Mouse (Mus musculus) spleen, embryonic (tissue): Measurements from ENCODE around the gene Gm9918.

Experiments used
- CTCF ChIA-PET: fragments of 350-600 bp; sonication (Branson Sonifier 250); formaldehyde crosslinking; loops from one replicate; lab custom pipeline; 2022; lab: Charles Lee

Gm9918 gene

DNA sequence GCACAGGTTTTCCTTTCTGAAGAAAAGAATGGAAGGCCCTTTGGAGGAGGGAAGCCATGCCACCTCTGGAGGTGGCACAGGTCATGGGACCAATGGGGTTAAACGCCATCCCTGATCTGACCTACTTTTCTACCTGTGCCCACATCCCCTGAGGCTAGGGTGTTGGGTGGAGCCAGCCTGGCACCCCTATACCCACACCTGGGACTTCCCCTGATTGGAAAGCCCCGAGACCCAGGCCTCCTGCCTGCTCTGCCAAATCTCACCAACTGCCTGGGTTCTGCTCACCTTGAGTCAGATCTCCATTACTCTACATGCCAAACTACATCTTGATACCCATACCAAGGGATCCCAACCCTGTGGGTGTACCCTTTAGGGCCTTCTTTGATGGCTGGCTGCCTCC is 7.3 kb upstream of the Gm9918 start:
- CTCF ChIA-PET = interaction anchor here (0.5 kb wide), 1 partner anchor 137 kb away, joined by 3 read pairs; no protein-coding TSS in a partner anchor

DNA sequence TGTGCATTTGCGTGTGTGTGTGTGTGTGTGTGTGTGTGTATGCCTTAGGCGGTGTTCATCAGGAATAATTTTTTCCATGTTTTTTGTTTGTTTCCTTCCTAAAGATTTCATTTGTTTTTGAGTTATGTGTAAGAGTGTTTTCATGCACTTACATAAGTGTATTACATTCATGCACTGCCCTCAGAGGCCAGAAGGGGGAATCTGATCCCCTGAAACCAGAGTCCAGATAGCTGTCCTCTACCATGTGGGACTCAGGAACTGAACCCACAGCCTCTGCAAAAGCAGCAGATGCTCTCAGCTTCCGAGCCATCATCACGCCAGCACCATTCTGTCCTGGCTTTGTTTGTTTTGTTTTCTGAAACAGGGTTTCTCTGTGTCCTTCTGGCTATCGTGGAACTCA is 4.8 kb upstream of the Gm9918 start:
- CTCF ChIA-PET = no interaction called here

DNA sequence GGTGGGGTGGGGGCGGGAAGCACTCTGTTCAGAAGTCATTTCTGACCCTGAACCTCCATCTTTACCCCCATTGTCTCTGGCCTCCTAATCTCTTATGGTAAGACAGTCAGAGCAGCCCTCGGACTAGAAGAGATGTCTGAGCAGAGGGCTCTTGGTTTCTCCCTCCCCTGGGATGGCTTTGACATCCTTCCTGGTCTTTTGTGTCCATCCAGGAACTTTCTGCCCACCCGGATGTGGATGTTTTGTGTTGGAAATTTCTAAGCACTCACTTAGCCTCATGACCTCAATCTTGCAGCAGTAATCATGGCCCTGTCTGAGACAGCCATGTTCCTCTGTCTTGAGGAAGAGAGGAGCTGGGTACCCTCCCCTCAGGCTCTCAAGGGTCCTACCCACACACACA is 1.1 kb downstream of the Gm9918 start:
- CTCF ChIA-PET = no interaction called here

DNA sequence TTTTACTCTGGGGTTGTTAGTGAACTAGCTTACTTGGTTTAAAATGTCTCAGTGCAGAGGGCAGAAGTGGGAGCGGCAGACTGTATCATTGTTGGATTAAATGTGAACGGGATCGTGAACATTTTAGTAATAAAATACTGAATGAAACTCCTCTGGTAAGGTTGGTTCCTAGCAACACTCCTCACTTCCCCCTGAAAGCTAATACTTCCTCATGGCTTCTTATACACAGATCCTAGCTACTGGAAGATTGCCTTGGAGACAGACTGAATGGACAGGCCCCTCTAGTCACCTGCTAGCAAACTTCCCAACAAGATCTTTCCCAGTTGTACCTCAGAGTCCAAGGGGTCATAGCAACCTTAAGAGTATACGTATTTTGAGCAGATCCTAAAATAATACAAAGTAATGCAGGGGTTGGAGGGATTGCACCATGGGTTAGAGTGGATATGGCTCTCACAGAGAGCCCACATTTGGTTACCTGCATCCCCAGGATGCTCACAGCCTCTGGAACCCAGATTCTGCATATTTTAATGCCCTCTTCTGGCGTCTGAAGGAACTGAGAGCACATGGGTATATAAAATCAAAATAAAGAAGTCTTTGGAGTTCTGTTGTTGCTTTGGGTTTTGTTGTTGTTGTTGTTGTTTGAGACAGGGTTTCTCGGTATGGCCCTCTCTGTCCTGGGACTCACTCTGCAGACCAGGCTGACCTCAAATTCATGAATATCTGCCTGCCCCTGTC is 3.8 kb downstream of the Gm9918 start:
- CTCF ChIA-PET = interaction anchor here (0.7 kb wide), 1 partner anchor 257 kb away, joined by 3 read pairs; no protein-coding TSS in a partner anchor

- CTCF ChIA-PET = interaction anchor here (0.6 kb wide), 1 partner anchor 65 kb away, joined by 20 read pairs; no protein-coding TSS in a partner anchor
These were observed 8.3 kb downstream of the Gm9918 start for GRCm38 (mm10) chr15:102278726-102279091.

DNA sequence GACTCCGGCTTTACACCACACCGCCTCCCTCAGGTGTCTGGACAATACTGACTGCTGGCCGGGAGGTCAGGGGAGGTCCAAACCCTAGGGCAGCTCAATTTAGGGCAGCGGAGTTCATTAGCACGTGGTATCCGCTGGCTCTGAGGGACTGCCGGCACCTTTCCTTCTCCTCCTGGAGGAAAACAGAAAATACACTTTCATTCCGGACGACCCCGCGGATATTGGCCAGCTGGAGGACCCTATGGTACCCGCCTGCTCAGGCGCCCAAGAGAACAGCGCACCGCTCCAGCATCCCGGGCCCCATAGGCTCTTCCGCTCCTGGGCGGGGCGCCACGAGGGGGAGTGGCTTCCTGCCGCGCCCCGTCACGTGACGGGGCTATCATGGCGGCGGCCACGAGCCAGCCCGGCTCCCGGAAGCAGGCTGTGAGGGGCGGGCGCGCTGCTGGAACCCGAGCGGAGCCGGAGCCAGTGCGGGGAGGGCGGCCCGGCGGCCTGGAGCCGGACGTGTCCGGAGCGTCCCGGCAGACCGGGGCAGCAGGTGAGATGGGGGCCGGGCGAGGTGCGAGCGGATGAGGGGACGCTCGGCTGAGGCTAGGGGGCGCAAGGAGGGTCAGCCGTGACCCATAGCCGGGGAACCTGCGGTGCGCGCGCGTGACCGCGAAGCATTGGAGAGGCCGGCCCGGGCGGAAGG is 8.9 kb downstream of the Gm9918 start, which contains the start of gene Mfsd5:
Mfsd5 (plus strand) TSS at position 363 of the 691 bp plus-strand sequence.
- CTCF ChIA-PET = interaction anchor here (0.5 to 1.4 kb wide), 3 partner anchors 37 to 64 kb away, joined by 7 to 20 read pairs (median 14); no protein-coding TSS in a partner anchor

DNA sequence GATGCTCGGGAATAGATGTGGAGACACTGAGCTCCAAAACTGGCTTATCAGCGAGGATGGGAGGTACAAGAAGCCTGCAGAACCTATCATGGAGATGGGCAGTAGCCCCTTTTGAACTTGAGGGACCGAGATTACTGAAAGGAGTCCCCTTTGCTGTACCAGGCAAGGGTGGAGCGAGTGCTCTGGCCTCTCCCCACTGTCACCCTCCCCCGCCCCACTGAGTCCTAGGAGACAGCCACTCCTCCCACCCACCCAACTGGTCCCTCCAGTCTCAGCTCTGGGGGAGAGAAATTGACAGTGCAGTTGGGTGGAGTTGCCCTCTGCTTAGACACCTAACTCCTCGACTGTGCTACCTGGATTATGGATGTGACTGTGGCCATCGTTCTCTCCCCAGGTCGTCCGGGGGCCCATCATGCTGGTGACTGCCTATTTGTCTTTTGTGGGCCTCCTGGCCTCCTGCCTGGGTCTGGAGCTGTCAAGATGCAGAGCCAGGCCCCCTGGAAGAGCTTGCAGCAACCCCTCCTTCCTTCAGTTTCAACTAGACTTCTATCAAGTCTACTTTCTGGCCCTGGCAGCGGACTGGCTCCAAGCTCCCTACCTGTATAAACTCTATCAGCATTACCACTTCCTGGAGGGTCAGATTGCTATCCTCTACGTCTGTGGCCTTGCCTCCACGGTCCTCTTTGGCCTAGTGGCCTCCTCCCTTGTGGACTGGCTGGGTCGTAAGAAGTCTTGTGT is 9.6 kb downstream of the Gm9918 start:
- CTCF ChIA-PET = interaction anchor here (0.5 to 1.4 kb wide), 3 partner anchors 36 to 64 kb away, joined by 5 to 14 read pairs (median 7); no protein-coding TSS in a partner anchor

- CTCF ChIA-PET = interaction anchor here (1.4 kb wide), 1 partner anchor 35 kb away, joined by 7 read pairs; no protein-coding TSS in a partner anchor
These were observed 10.3 kb downstream of the Gm9918 start for GRCm38 (mm10) chr15:102280623-102281022.

GRCm38 (mm10) chr15:102282463-102283292 is 12.3 kb downstream of the Gm9918 start:
- CTCF ChIA-PET = interaction anchor here (0.5 kb wide), 1 partner anchor 107 kb away, joined by 12 read pairs; no protein-coding TSS in a partner anchor

GRCm38 (mm10) chr15:102283648-102284047 is 13.3 kb downstream of the Gm9918 start:
- CTCF ChIA-PET = interaction anchor here (0.7 kb wide), 2 partner anchors 84 to 92 kb away, joined by 6 to 11 read pairs; no protein-coding TSS in a partner anchor

GRCm38 (mm10) chr15:102287395-102287794 is 17.0 kb downstream of the Gm9918 start:
- CTCF ChIA-PET = interaction anchor here (0.7 kb wide), 1 partner anchor 244 kb away, joined by 3 read pairs; no protein-coding TSS in a partner anchor

DNA sequence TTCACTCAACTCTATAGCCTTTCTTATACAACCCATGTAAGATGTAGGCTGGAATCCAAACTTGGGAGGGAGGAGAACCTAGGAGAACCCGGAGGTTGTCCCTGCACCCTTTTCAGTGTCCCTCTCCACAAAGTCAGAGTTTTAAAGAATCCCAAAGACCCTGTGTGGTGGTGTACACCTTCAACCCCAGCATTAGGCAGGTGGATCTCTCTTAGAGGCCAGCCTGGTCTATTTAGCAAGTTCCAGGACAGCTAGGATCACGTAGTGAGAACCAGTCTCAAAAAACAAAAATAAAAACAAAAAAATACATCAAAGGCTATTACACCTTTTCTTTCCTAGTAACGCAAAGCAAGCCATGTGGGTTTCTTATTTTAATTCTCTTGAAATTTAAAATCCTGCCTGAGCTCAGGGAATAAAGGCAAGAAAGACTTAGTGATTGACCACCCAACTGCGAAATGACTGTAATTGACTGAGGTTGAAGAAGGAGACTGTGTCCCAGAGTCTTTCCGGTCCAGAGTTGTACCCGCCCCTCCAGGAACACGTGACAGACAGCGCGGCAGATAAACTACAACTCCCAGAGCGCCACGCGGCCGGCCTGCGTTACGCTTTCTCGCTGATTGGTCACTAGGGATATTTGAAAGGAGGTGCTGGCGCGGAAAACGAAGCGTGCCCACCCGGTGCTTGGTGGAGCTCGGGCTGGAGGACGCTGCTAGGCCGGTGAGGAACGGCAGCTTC is 25.4 kb downstream of the Gm9918 start, which contains the start of gene Espl1:
Espl1 (plus strand) TSS at position 634 of the 735 bp plus-strand sequence.
- CTCF ChIA-PET = no interaction called here

DNA sequence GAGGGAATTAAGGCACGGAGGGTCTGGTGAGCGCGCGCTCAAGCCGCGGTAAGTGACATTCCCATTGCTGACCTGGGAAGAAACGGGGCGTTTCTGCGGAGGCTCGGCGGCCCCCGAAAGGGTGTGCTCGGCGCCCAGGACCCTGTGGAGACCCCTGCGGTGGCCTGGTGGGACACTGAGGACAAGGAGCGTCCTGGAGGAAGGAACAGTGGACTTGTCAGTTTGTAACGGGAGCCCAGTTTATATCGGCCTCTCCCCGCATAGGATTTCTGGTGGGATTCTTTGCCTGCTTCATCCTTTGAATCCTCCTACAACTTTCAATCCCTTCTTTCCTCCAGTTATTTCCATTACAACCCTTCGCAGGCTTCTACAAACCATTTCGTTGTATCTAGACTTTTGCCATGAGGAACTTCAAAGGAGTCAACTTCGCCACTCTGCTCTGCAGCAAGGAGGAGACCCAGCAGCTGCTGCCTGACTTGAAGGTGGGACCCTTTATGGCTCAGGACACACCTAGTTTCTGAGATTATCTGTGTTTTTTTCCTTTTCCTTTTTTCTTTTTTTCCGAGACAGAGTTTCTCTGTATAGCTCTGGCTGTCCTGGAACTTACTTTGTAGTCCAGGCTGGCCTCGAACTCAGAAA is 26.1 kb downstream of the Gm9918 start:
- CTCF ChIA-PET = interaction anchor here (0.6 to 0.7 kb wide), 2 partner anchors 18 to 229 kb away, joined by 4 to 6 read pairs; no protein-coding TSS in a partner anchor

GRCm38 (mm10) chr15:102302542-102302941 is 32.2 kb downstream of the Gm9918 start:
- CTCF ChIA-PET = interaction anchor here (0.5 kb wide), 1 partner anchor 183 kb away, joined by 3 read pairs; no protein-coding TSS in a partner anchor

GRCm38 (mm10) chr15:102308717-102309116 is 38.4 kb downstream of the Gm9918 start:
- CTCF ChIA-PET = interaction anchor here (0.7 kb wide), 2 partner anchors 58 to 222 kb away, joined by 3 read pairs; partner anchors contain the start of gene Sp7

DNA sequence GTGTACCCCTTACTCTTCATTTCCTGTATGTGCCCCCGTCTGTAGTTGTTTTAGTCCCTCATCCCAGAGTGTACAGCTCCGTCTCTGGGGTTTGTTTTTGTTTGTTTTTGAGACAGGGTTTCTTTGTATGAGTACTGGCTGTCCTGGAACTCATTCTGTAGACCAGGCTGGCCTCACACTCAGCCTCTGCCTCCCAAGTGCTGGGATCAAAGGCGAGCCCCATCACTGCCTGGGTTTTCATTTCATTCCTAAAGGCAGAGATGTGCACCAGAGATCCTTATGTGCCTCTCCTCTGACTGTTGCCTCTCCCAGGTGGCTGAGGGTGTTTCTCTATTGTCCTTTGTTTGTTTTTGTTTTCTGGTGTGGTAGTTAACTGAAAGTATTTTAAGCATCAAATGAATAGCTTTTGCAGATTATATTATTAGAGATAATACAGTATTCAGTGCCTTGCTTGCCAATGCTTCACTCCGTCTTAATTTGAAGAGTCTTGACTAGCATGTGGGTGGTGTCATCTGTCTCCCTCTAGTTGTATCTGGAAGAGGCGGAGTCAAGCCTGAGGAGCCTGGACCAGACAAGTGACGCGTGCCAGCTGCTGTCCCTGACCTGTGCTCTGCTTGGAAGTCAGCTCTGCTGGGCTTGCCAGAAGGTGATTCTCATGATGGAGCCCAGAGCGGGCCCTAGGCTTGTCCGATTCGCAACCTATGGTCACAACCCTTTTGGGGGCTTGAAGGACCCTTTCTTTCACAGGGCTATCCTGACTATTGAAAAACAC is 39.9 kb downstream of the Gm9918 start:
- CTCF ChIA-PET = interaction anchor here (0.6 kb wide), 1 partner anchor 960 kb away, joined by 7 read pairs; no protein-coding TSS in a partner anchor

DNA sequence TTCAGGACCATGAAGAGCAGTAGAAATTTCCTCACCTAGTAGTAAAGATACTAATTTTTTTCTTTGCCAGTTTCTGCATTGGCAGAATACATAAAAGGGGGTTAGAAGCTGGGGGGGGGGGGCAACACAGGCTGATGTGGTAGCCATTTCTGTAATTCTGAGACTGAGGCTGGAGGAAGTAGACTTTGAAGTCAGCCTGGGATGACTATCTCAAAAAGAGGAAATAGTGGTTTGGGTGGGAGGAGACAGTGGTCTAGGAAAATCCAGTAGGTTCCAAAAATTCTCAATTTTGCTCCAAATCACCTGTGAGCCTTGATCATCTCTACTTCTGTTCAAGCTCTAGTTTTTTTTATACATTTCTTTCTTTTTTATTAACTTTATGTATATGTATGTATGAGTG is 41.1 kb downstream of the Gm9918 start:
- CTCF ChIA-PET = no interaction called here

GRCm38 (mm10) chr15:102315292-102315691 is 44.9 kb downstream of the Gm9918 start:
- CTCF ChIA-PET = interaction anchor here (1.2 to 1.4 kb wide), 2 partner anchors 24 to 35 kb away, joined by 3 to 7 read pairs; no protein-coding TSS in a partner anchor
